Mouse (Mus musculus) liver, adult 2 months (tissue): ENCODE data around the gene Fndc9. TPM values are rescaled to one million over a fixed set of nuclear protein-coding genes. Genes with fewer than 3 reads are reported as not detected.

Experiments
- DNase-seq: peaks from one replicate; pipeline ENCODE4 v3.0.0-alpha.2; 2011; ENCODE audit warnings: low read depth, low spot score; ENCODE audit errors: extremely low read depth
- H3K27ac ChIP-seq: fragments of 200-500 bp; replicated peaks from 2 replicates; pipeline ENCODE4 v1.5.1; 2012; ENCODE audit warnings: low read depth, mild to moderate bottlenecking, control low read depth, inconsistent platforms, low read length; ENCODE audit not compliant: insufficient read depth
- H3K27me3 ChIP-seq: fragments of 200-500 bp; 2 replicates; pipeline ENCODE4 v1.6.1; 2012; ENCODE audit warnings: mild to moderate bottlenecking, moderate library complexity, low read length, inconsistent platforms; ENCODE audit not compliant: control insufficient read depth, insufficient read depth
- H3K36me3 ChIP-seq: fragments of 200-500 bp; 2 replicates; pipeline ENCODE4 v1.6.1; 2012; ENCODE audit warnings: low read length, inconsistent platforms; ENCODE audit not compliant: control insufficient read depth, insufficient read depth
- H3K4me1 ChIP-seq: fragments of 200-500 bp; 2 replicates; pipeline ENCODE4 v1.6.1; 2011; ENCODE audit warnings: low read length; ENCODE audit not compliant: control insufficient read depth, insufficient read depth
- H3K4me3 ChIP-seq: fragments of 200-500 bp; 2 replicates; pipeline ENCODE4 v1.5.1; 2011; ENCODE audit warnings: low read depth, mild to moderate bottlenecking, control low read depth, low read length, moderate library complexity; ENCODE audit not compliant: insufficient read depth
- H3K79me2 ChIP-seq: fragments of 200-500 bp; 2 replicates; pipeline ENCODE4 v1.6.1; 2012; ENCODE audit warnings: inconsistent platforms, mild to moderate bottlenecking, low read length, moderate library complexity; ENCODE audit not compliant: control insufficient read depth, insufficient read depth
- H3K9ac ChIP-seq: fragments of 200-500 bp; 2 replicates; pipeline ENCODE4 v1.6.1; 2012; ENCODE audit warnings: low read depth, mild to moderate bottlenecking, control low read depth, inconsistent platforms, low read length
- CTCF ChIP-seq: fragments of 200-500 bp; IDR thresholded peaks from 2 replicates; pipeline ENCODE4 v1.5.1; 2011; ENCODE audit warnings: low read depth, low read length, control low read depth
- POLR2A ChIP-seq: fragments of 200-500 bp; IDR thresholded peaks from 2 replicates; pipeline ENCODE4 v1.6.1; 2011; ENCODE audit warnings: low read length, control low read depth; ENCODE audit not compliant: insufficient read depth; ENCODE audit errors: extremely low read depth
- WGBS: fragments of 180-500 bp; shearing (Covaris S2); methylation state at CpG from one replicate; pipeline ENCODE4 v1.1.7; 2018; 5-methylcytosine and 5-hydroxymethylcytosine counted together
- polyA plus RNA-seq: library from polyadenylated mRNA; depleted of rRNA; stranded (reverse); fragments of >200 nt; gene quantifications from 2 replicates; pipeline ENCODE4 v1.2.3, GENCODE M21; 2012
- total RNA-seq: library from RNA; depleted of rRNA; stranded (reverse); fragments of >200 nt; gene quantifications from 2 replicates; pipeline ENCODE4 v1.2.3, GENCODE M21; 2014

Fndc9 gene
- total and polyA plus RNA-seq, 2 experiments: not detected

- no peaks in the 10 kb centered on the region for H3K4me1 ChIP-seq
- H3K27ac ChIP-seq: no peak overlapping the region
- H3K79me2 ChIP-seq: no peaks in the 10 kb centered on the region
- DNase-seq: no peak
- TF ChIP-seq POLR2A (no peak), CTCF (no peak)
- no peak overlapping the region for H3K9ac ChIP-seq
- H3K4me3 ChIP-seq: no peak overlapping the region
- no peaks in the 10 kb centered on the region for H3K36me3 ChIP-seq
- 86% methylated on average over 3 of the region's 3 CpGs for whole genome bisulfite sequencing
- H3K27me3 ChIP-seq: no peaks in the 10 kb centered on the region
These were observed 13.0 kb downstream of the Fndc9 start for GRCm38 (mm10) chr11:46248352-46248751.

GRCm38 (mm10) chr11:46251994-46252393 is 16.7 kb downstream of the Fndc9 start:
- peak; percentile 38 for DNase-seq
- H3K36me3 ChIP-seq: no peaks in the 10 kb centered on the region
- no peaks in the 10 kb centered on the region for H3K27me3 ChIP-seq
- H3K4me3 ChIP-seq: no peak overlapping the region
- H3K4me1 ChIP-seq: no peaks in the 10 kb centered on the region
- WGBS: 34% methylated on average over 7 of the region's 7 CpGs
- no peak overlapping the region for H3K9ac ChIP-seq
- H3K79me2 ChIP-seq: no peaks in the 10 kb centered on the region
- no peak overlapping the region for H3K27ac ChIP-seq
- TF ChIP-seq CTCF (peak; percentile 96), POLR2A (no peak)

GRCm38 (mm10) chr11:46255291-46255690 is 20.0 kb downstream of the Fndc9 start:
- Histone ChIP-seq H3K79me2 (no peaks in the 10 kb centered on the region), H3K4me1 (no peaks in the 10 kb centered on the region), H3K9ac (no peak overlapping the region), H3K27ac (no peak overlapping the region), H3K27me3 (no peaks in the 10 kb centered on the region), H3K4me3 (no peak overlapping the region), H3K36me3 (no peaks in the 10 kb centered on the region)
- TF ChIP-seq POLR2A (no peak), CTCF (no peak)
- no peak for DNase-seq
- 86% methylated on average over 2 of the region's 2 CpGs for WGBS

GRCm38 (mm10) chr11:46258207-46258606 is 22.9 kb downstream of the Fndc9 start:
- H3K79me2 ChIP-seq: no peaks in the 10 kb centered on the region
- no peak overlapping the region for H3K27ac ChIP-seq
- H3K4me1 ChIP-seq: no peaks in the 10 kb centered on the region
- H3K4me3 ChIP-seq: no peak overlapping the region
- WGBS: 77% methylated on average over 4 of the region's 4 CpGs
- no peaks in the 10 kb centered on the region for H3K36me3 ChIP-seq
- no peak overlapping the region for H3K9ac ChIP-seq
- peak; percentile 50; the same call in 1 of the 2 replicates for TF ChIP-seq CTCF
- no peak for TF ChIP-seq POLR2A
- no peaks in the 10 kb centered on the region for H3K27me3 ChIP-seq
- no peak for DNase-seq

- Histone ChIP-seq H3K27ac (no peak overlapping the region), H3K27me3 (no peaks in the 10 kb centered on the region), H3K79me2 (no peaks in the 10 kb centered on the region), H3K4me3 (no peak overlapping the region), H3K4me1 (no peaks in the 10 kb centered on the region), H3K9ac (no peak overlapping the region), H3K36me3 (no peaks in the 10 kb centered on the region)
- DNase-seq: no peak
- no peak for TF ChIP-seq POLR2A
- no peak for TF ChIP-seq CTCF
- 96% methylated on average over 8 of the region's 8 CpGs for WGBS
These were observed 23.4 kb downstream of the Fndc9 start for GRCm38 (mm10) chr11:46258749-46259148.

- H3K4me3 ChIP-seq: no peak overlapping the region
- WGBS: 80% methylated on average over 3 of the region's 3 CpGs
- H3K9ac ChIP-seq: no peak overlapping the region
- H3K4me1 ChIP-seq: no peaks in the 10 kb centered on the region
- no peaks in the 10 kb centered on the region for H3K36me3 ChIP-seq
- H3K79me2 ChIP-seq: no peaks in the 10 kb centered on the region
- no peak overlapping the region for H3K27ac ChIP-seq
- TF ChIP-seq CTCF (no peak), POLR2A (no peak)
- DNase-seq: no peak
- H3K27me3 ChIP-seq: no peaks in the 10 kb centered on the region
These were observed 27.5 kb downstream of the Fndc9 start for GRCm38 (mm10) chr11:46262854-46263253.
